Mouse (Mus musculus): Measurements from ENCODE around the gene Atp8b5.

The Atp8b5 gene

DNA sequence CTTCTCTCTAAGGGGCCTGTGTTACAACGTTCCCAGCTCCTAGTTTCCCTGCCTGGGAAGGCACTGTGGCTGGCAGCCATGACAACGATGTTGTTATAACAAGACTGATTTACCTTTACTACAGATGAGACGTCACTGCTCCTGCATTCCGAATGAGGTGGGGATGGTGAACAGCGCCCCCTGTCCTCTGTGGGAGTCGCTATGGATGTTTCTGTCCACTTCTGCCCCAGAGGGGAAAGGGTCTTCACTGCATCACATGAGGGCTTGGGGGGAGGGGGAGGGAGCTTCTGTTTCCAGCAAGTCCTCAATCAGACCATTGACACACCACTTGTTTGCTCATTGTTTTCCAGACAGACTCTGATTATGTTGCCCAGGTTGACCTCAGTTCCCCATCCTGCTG is 27.0 kb downstream of the Atp8b5 start:
- in situ Hi-C loops (cut with MboI; ENCODE audit: low pct_unique_long_range_greater_than_20kb in 1 of 2, low sequenced_read_pairs in 2 of 2, unreplicated experiment in 1 of 2) = no loop called here

DNA sequence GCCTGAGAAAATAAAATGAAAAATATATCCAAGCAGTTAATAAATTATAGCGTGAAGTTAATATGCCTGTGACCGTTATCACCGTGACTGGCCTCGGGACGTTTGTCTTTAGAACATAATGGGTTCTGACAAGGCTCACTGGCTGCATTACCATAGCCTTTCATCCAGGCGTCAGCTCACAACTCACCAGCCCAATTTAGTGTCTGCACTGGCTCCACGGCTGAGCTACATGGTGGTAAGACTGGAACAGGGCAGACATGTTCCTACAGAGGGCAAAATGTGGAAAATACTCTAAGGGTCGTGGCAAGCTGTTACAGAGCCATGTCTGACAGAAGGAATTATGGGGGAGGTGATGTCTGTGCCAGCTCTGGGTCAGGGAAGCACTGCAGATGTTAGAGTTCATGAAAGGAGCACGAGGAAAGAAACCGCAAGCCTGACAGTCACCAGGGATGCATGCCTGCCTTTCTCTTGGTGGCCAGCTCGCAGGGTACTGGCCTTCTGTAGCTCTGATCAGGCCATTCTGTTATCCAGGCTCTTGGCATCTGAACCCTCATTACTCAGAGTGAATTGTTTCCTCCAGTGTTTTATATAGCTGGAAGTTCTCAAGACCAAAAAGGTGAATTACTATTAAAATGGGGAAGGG is 42.9 kb downstream of the Atp8b5 start:
- in situ Hi-C loops (cut with MboI; ENCODE audit: low pct_unique_long_range_greater_than_20kb in 1 of 2, low sequenced_read_pairs in 2 of 2, unreplicated experiment in 1 of 2) = no loop called here

DNA sequence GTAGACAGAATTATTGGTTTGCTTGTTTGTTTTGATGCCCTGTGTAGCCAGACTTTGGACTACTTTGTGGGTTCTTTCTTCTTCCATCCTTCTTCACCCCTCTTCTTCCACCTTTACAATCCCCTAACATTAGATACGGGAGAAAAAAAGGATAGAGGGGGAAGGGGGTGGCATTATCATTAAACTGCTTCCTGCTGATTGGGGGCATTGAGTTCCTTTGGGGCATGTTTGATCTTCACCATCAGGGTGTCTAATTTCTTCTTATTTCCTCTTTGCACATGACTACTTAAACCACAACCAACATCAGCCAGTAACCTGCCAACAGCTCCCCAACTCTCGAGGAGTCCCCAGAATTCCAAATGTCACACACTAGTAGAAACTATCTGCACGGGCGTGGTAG is 54.6 kb downstream of the Atp8b5 start:
- in situ Hi-C loops (cut with MboI; ENCODE audit: low pct_unique_long_range_greater_than_20kb in 1 of 2, low sequenced_read_pairs in 2 of 2, unreplicated experiment in 1 of 2) = no loop called here

DNA sequence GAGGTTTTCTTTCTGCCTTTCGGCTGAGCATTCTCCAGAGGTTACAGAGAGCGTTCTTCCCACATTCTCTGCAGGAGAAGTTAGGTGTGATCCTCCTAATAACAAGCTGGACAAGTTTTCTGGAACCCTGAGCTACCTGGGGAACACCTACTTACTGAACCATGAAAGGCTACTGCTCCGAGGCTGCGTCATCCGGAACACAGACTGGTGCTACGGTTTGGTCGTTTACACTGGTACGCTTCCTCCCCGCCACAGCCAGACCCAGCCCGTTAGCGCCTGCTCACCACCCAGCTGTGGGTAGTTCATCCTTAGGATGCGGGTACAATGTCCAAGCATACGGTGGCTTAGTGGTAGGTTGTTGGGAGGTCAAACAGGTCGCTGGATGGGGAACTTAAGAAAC is 55.4 kb downstream of the Atp8b5 start:
- in situ Hi-C loops (cut with MboI; ENCODE audit: low pct_unique_long_range_greater_than_20kb in 1 of 2, low sequenced_read_pairs in 2 of 2, unreplicated experiment in 1 of 2) = no loop called here

DNA sequence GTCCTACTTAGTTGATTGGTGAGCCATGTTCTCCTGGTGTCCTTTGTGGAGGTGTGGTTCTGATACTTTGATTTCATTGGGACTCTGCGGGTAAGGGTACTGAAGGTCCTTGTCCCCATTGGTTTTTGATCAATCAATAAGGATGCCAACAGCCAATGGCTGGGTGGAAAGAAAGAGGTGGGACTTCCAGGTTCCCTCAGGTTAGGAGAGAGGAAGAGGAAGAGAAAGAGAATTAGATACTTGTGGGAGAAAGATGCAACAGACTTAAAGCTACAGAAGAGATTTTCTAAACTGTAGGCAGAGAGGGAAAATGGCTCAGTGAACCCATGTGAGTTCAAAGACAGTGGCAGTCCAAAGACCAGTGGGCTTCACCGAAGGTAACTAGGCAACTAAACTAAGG is 60.2 kb downstream of the Atp8b5 start:
- in situ Hi-C loops (cut with MboI; ENCODE audit: low pct_unique_long_range_greater_than_20kb in 1 of 2, low sequenced_read_pairs in 2 of 2, unreplicated experiment in 1 of 2) = no loop called here

DNA sequence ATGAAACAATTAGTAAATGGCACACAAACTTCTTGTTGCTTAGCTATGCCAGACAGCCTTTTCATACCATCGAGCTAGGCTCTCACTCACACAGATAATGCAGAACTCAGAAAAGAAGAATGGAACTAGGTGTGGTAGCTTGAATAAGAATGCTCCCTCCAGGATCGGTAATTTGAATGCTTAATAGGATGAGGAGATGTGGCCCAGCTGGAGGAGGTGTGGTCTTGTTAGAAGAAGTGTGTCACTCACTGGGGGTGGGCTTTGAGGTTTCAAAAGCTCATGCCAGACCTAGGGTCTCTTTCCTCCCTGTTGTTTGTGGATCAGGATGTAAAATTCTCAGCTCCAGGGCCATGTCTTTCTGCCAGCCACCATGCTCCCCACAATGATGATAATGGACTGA is 67.8 kb downstream of the Atp8b5 start:
- in situ Hi-C loops (cut with MboI; ENCODE audit: low pct_unique_long_range_greater_than_20kb in 1 of 2, low sequenced_read_pairs in 2 of 2, unreplicated experiment in 1 of 2) = no loop called here

DNA sequence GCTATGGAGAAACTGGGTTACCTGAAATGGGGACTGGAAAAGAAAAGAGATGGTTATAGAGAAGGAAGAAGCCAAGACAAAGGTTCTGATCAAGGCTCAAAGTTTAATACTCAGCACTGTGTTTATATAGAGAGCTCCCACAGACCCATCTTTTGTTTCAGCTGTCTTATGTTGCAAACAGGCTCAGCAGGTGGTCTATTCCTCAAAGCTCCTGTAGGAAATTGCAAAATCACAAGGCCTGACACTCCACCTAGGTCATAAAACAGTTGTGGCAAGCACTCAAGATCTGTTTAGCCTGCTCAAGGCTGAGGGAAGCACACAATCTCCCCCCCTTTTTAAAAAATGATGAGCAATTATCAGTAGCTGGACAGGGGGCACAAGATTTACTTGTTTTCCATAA is 69.2 kb downstream of the Atp8b5 start:
- in situ Hi-C loops (cut with MboI; ENCODE audit: low pct_unique_long_range_greater_than_20kb in 1 of 2, low sequenced_read_pairs in 2 of 2, unreplicated experiment in 1 of 2) = no loop called here

DNA sequence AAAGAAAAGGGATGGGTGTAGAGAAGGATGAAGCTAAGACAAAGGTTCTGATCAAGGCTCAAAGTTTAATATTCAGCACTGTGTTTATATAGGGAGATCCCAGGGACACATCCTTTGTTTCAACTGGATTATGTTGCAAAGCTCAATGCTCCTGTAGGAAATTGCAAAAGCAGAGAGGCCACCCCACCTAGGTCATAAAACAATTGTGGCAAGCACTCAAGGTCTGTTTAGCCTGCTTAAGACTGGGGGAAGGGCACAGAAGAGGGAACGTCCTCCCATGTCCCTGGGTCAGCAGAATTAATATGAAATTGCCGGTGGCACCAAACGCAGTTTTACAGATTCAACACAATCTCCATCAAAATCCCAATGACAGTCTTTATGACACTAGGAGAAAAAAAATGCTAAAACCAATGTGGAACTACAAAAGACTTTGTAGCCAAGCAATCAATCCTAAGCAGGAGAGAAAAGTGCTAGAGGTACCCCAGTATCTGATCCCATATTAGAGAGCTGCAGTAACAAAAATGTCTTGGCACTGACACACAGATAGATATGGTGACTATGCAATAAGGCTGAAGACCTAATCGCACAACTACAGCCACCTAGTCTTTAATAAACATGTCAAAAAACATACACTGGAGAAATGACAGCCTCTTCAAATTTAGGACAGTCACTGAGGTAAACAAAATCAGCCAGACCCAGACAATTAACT is 73.3 kb downstream of the Atp8b5 start:
- in situ Hi-C loops (cut with MboI; ENCODE audit: low pct_unique_long_range_greater_than_20kb in 1 of 2, low sequenced_read_pairs in 2 of 2, unreplicated experiment in 1 of 2) = no loop called here

DNA sequence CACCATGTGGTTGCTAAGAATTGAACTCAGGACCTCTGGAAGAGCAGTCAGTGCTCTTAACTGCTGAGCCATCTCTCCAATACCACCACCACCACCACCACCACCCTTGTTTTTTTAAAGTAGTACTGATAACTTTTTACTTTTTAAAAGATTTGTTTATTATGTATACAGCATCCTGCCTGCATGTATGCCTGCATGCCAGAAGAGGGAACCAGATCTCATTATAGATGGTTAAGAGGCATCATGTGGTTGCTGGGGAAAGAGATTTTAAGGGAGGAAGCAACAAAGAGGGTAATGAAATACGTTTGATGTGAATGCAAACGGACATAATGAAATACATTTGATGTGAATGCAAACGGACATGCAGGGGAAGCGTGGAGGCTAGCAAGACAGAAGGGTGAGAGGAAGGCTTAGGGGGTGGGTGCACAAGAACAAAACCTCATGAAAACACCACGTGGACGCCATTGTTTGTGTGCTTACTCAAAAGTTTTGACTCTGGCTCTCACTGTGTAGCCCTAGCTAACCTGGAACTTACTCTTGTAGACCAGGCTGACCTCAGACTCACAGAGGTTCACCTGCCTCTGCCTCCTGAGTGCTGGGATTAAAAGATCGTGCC is 74.4 kb downstream of the Atp8b5 start:
- in situ Hi-C loops (cut with MboI; ENCODE audit: low pct_unique_long_range_greater_than_20kb in 1 of 2, low sequenced_read_pairs in 2 of 2, unreplicated experiment in 1 of 2) = no loop called here

DNA sequence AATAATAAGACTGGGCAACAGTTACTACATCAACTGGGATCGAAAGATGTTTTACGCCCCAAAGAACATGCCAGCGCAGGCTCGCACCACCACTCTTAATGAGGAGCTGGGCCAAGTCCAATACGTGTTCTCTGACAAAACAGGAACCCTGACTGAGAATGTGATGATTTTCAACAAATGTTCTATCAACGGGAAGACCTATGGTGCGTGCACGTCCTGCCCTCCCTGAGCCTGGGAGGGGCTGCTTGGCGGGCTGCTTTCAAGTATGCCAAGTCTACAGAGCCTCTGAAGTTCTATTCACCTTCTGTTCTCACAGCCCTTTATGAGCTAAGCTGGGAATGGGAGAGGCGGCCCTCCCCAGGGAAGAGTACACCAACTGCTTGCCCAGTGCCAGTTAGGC is 75.5 kb downstream of the Atp8b5 start:
- in situ Hi-C loops (cut with MboI; ENCODE audit: low pct_unique_long_range_greater_than_20kb in 1 of 2, low sequenced_read_pairs in 2 of 2, unreplicated experiment in 1 of 2) = no loop called here

DNA sequence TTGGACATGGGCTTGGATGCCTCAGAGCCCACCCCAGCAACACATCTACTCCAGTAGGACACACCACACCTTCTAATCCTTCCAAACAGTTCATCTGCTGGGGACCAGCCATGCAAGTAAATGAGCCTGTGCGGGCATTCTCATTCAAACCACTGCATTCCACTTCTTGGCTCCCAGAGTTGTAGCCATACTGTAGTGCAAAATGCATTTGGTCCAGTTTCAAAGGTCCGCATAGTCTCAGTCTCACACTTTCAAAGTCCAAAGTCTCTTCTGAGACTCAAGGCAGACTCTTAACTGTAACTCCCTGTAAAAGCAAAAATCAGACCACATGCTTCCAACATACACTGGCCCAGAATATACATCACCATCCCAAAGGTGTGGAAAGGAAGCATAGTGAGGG is 78.0 kb downstream of the Atp8b5 start:
- in situ Hi-C loops (cut with MboI; ENCODE audit: low pct_unique_long_range_greater_than_20kb in 1 of 2, low sequenced_read_pairs in 2 of 2, unreplicated experiment in 1 of 2) = no loop called here

DNA sequence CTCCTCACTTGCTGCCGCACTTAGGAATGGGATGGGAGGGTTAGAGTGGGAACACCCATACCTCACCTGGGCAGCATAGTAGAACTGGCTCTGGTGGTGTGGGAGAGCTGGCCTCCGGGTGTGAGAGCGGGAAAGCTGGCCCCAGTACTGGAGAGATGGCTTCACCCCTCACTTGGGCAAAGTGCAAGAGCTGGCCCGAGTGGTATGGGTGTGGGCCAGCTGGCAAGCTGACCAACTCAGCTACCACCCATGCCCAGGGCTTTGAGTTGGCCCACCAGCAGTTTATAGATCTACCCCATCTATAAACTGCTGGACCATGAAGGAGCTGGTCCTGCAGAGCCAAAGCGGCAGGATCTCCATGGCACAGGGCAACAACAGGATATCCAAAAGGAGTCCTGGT is 82.2 kb downstream of the Atp8b5 start:
- in situ Hi-C loops (cut with MboI; ENCODE audit: low pct_unique_long_range_greater_than_20kb in 1 of 2, low sequenced_read_pairs in 2 of 2, unreplicated experiment in 1 of 2) = no loop called here

DNA sequence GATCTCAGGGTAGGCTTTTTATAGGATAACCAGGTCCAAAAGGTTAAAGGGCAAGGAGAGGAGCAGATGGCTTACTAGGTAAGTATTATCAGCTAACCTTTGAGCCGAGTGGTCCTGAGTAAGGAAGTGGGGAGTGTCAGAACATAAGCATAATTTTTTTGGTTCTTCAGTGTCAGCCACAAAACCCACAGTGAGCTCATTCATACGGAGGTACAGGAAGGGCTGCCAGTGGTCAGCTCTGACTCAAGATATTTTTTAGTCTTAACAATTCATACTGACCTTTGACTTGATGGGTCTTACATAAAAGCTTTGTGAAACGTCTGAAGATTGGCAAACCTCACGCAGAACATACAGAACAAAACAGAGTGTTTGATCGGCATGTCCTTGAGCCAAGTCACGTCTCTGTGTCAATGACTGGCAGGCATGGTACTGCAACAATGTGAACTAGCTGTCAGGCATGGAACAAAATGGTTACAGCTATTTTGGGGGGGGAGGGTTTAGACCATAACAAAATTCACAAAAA is 83.1 kb downstream of the Atp8b5 start:
- in situ Hi-C loops (cut with MboI; ENCODE audit: low pct_unique_long_range_greater_than_20kb in 1 of 2, low sequenced_read_pairs in 2 of 2, unreplicated experiment in 1 of 2) = no loop called here

DNA sequence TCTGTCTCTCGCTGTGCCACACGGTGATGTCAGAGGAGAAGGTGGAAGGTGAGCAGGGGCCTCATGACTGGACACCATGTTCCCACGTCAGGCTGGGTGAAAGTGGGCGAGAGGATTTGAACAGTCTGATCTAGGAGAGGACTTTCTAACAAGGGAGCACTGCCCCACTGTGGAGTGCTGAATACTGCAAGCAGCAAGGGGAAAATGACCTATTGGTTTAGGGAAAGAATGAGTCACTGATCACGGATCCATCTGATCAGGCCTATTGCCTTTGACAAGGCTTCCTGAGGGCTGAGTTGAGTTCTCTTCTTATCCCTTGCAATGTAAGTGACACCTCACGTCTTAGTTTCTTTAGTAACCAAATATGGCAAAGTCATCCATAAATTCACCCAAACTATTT is 86.7 kb downstream of the Atp8b5 start:
- in situ Hi-C loops (cut with MboI; ENCODE audit: low pct_unique_long_range_greater_than_20kb in 1 of 2, low sequenced_read_pairs in 2 of 2, unreplicated experiment in 1 of 2) = no loop called here

DNA sequence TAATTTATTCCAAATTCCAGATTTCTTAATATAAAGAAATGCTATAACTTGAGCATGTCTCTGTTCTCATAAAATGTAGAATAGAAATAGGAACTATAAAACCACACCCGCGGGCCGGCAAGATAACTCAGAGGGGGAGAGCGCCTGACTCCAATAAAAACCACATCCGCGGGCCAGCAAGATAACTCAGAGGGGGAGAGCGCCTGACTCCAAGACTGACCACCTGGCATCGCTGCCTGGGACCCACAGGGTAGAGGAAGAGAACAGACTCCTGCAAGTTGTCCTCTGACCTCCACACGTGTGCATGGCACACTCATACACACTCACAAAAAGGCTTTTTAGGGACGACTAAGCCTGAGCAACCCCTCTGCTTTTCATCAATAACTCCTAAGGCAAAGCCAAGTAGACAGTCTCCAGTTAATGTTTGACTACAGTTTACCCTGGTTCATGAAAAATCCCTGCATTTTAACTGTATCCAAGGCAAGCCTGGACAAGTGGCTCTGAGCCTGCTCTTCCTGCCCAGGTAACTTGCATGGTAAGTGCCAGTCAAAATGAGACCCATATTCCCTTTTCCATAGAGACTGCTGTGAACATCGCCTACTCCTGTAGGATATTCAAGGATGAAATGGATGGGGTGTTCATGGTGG is 98.1 kb downstream of the Atp8b5 start:
- in situ Hi-C loops (cut with MboI; ENCODE audit: low pct_unique_long_range_greater_than_20kb in 1 of 2, low sequenced_read_pairs in 2 of 2, unreplicated experiment in 1 of 2) = no loop called here

DNA sequence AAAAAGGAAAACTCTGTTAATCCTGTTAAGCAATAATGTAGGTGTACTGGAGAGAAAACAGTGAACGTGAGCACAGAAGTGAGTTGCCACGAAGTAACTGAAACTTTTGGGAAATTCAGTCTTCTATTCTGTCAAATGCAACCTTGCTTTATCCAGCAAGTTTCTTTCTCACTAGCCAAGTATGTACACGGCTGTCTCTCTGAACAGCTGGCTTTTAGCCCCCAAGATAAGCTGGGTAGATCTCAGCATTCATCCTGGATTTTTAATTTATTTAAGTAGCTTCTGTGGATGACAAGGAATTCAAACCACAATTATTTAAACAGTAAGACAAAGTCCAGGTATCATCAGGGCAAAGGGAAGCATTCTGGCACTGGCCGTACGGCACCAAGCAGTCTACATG is 100.3 kb downstream of the Atp8b5 start:
- in situ Hi-C loops (cut with MboI; ENCODE audit: low pct_unique_long_range_greater_than_20kb in 1 of 2, low sequenced_read_pairs in 2 of 2, unreplicated experiment in 1 of 2) = no loop called here

DNA sequence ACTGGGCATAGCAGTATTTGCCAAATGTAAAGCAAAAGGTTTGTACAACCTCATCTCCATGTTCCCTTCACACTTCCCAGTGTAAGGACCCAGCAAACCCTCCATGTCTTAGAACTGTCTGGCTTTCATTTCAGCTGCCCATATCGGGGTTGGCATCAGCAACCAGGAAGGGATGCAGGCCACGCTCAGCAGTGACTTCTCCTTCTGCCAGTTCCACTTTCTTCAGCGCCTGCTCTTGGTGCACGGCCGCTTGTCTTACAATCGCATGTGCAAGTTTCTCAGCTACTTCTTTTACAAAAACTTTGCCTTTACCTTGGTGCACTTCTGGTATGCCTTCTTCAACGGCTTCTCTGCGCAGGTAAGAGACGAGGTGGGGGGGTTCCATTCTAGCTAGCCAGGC is 100.8 kb downstream of the Atp8b5 start:
- in situ Hi-C loops (cut with MboI; ENCODE audit: low pct_unique_long_range_greater_than_20kb in 1 of 2, low sequenced_read_pairs in 2 of 2, unreplicated experiment in 1 of 2) = no loop called here

DNA sequence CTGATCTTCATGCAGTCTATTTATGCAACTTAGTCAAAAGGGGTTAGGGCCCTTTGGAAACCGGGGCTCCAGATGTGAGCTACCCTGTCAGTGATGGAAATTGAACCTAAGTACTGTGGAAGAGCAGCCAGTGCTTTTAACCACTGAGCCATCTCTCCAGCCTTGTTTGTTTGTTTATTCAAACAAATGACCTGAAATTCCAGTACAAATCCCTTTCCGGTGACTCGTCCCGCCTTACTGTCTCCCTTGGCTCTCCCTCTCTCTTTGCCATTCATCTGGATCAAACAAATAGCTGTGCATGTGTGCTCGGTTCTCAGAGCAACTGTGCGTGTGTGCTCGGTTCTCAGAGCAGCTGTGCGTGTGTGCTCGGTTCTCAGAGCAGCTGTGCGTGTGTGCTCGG is 104.4 kb downstream of the Atp8b5 start:
- in situ Hi-C loops (cut with MboI; ENCODE audit: low pct_unique_long_range_greater_than_20kb in 1 of 2, low sequenced_read_pairs in 2 of 2, unreplicated experiment in 1 of 2) = no loop called here

DNA sequence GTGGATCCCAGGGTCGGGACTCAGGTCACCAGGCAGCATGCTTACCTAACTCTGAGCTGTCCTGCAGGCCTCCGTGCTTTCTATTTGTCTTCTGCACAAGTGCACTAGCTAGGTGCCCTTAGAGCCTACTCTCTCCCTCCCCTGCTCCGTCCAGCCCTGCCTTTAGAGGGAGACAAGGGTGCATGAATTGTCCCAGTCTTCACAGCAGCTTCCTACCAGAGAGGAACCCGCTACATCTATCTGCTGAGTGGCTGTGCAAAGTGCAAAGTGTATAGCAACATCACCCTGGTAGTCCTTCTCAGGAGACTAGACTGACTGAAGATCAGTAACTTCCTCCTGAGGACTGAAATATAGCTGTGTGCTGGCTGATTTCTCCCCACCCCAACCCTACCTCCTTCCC is 105.2 kb downstream of the Atp8b5 start:
- in situ Hi-C loops (cut with MboI; ENCODE audit: low pct_unique_long_range_greater_than_20kb in 1 of 2, low sequenced_read_pairs in 2 of 2, unreplicated experiment in 1 of 2) = no loop called here
